Mouse (Mus musculus) hindbrain, embryonic 16.5 days (tissue): ENCODE measurements at regions not wholly inside any gene's neighbourhood (a gene's known extent, or its start where the extent isn't known, plus 50 kb on each side); places are given as distances from the start of the nearest gene placed in this dataset.

ENCODE experiments used
- ATAC-seq: fragments of 200-750 bp; cut with Nextera tagmentation; 2 replicates; pipeline ENCODE4 v1.8.0; 2017; ENCODE audit warnings: moderate TSS enrichment, moderate library complexity
- H3K27ac ChIP-seq: fragments of 300-500 bp; sonication (generic); 2 replicates; pipeline ENCODE4 v1.5.1; 2014; ENCODE audit warnings: low read depth, mild to moderate bottlenecking, control low read depth, low read length, moderate library complexity
- H3K27me3 ChIP-seq: fragments of 300-500 bp; sonication (generic); replicated peaks from 2 replicates; pipeline ENCODE4 v1.6.1; 2014; ENCODE audit warnings: low read length; ENCODE audit not compliant: control insufficient read depth, insufficient read depth
- H3K36me3 ChIP-seq: fragments of 300-500 bp; sonication (generic); 2 replicates; pipeline ENCODE4 v1.6.1; 2014; ENCODE audit warnings: mild to moderate bottlenecking, low read length, moderate library complexity, mixed read lengths; ENCODE audit not compliant: control insufficient read depth, insufficient read depth
- H3K4me1 ChIP-seq: fragments of 300-500 bp; sonication (generic); 2 replicates; pipeline ENCODE4 v1.6.1; 2014; ENCODE audit warnings: low read depth, low read length; ENCODE audit not compliant: control insufficient read depth, insufficient read depth
- H3K4me2 ChIP-seq: fragments of 300-500 bp; sonication (generic); 2 replicates; pipeline ENCODE4 v1.6.1; 2014; ENCODE audit warnings: mild to moderate bottlenecking, low read length, control low read depth, moderate library complexity
- H3K4me3 ChIP-seq: fragments of 300-500 bp; sonication (generic); 2 replicates; pipeline ENCODE4 v1.5.1; 2014; ENCODE audit warnings: mild to moderate bottlenecking, low read length, control low read depth, moderate library complexity
- H3K9ac ChIP-seq: fragments of 300-500 bp; sonication (generic); 2 replicates; pipeline ENCODE4 v1.6.1; 2014; ENCODE audit warnings: low read depth, mild to moderate bottlenecking, control low read depth, low read length, moderate library complexity
- H3K9me3 ChIP-seq: fragments of 300-500 bp; sonication (generic); 2 replicates; pipeline ENCODE4 v1.6.1; 2014; ENCODE audit warnings: mild to moderate bottlenecking, low read length, moderate library complexity; ENCODE audit not compliant: control insufficient read depth
- WGBS: fragments of 180-500 bp; shearing (Covaris S2); extraction: QIAGEN DNeasy Blood & Tissue Kit; methylation state at CpG from one replicate; pipeline ENCODE4 v1.1.7; 2014; 5-methylcytosine and 5-hydroxymethylcytosine counted together

DNA sequence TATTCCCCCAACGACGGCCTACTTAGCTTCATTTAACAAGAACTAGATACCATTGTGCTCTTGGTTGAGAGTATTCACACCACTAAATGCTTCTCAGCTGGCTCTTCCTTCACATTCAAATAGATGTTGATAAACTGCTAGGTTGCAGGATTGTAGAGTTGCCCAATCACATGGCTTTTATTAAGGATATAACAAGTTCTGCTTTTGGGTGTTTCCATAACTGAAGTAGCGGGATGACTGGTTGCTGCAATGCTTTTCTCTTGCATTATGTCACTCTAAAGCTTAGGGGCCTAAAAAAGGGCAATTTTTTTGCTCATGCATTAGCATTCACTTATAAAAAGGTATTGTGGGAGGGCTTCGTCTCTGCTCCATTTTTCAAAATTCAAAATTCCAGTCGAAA, 641.9 kb downstream of the Robo2 start:
- H3K4me1 ChIP-seq = no peaks in the 10 kb centered on the region
- no peak for ATAC-seq
- 80% methylated on average over 5 of the region's 5 CpGs for WGBS
- H3K27ac ChIP-seq = no peak overlapping the region
- no peak overlapping the region for H3K9ac ChIP-seq
- no peaks in the 10 kb centered on the region for H3K9me3 ChIP-seq
- no peaks in the 10 kb centered on the region for H3K36me3 ChIP-seq
- no peak overlapping the region for H3K4me3 ChIP-seq
- no peak overlapping the region for H3K4me2 ChIP-seq
- no peaks in the 10 kb centered on the region for H3K27me3 ChIP-seq

DNA sequence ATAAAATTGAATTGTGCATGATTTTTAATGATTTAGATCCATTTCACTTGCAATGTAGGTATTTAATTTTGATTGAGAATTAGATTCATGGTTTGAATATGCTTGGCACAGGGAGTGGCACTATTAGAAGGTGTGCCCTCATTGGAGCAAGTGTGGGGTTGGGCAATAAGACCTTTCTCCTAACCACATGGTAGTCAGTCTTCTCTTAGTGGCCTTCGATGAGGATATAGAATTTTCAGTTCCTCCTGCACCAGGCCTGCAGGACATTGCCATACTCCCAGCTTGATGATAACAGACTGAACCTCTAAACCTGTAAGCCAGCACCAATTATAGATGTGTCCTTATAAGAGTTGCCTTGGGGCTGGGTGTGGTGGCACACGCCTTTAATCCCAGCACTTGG, 642.9 kb downstream of the Robo2 start:
- H3K4me1 ChIP-seq = no peaks in the 10 kb centered on the region

DNA sequence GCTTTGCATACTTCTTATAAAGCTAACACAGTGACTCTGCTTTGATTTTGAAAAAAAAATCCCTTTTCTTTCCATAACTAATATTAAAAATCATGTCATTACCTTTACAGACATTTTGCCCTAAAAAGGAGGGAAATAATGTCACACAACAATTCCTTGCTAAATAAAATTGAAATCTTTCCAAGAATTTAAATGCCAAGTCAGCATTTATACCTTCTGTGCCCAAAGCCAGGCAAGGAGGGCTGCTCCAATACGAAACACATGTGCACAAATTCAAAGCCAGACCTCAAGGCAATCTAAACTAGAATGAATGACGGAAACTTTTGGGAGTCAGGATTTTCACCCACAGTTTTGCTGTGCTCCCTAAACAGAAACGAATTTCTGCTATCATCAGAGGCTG, 646.4 kb downstream of the Robo2 start:
- WGBS = 83% methylated on average over 3 of the region's 3 CpGs
- no peaks in the 10 kb centered on the region for H3K27me3 ChIP-seq

More for the DNA sequence above, 642.9 kb downstream of the Robo2 start:
- Histone ChIP-seq H3K4me3 (no peak overlapping the region), H3K9me3 (no peaks in the 10 kb centered on the region), H3K27ac (no peak overlapping the region), H3K27me3 (no peaks in the 10 kb centered on the region), H3K9ac (no peak overlapping the region), H3K36me3 (no peaks in the 10 kb centered on the region), H3K4me2 (no peak overlapping the region)
- ATAC-seq = no peak
- WGBS = 95% methylated on average over 2 of the region's 2 CpGs

DNA sequence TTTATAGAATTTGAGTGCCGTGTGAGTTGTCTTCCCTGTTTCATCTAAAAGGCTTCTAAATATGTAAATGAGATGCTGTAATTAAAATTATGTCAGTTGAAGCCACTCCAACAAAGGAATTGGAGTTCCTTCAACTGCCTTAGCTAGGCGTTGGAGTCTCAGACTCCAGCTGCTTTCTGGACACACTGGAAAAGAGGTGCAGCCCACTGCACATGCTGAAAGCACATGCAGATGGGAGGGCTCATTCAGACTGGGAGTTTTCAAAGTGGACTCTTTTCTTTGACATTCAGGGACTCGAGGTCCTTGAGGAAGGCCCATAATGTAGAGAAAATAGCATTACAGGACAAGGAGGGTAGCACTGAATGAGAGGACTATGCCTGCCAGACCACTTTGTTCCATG, 650.7 kb downstream of the Robo2 start:
- Histone ChIP-seq H3K4me2 (no peak overlapping the region), H3K27ac (no peak overlapping the region), H3K4me3 (no peak overlapping the region), H3K9me3 (no peaks in the 10 kb centered on the region), H3K27me3 (no peaks in the 10 kb centered on the region), H3K4me1 (no peaks in the 10 kb centered on the region), H3K36me3 (no peaks in the 10 kb centered on the region), H3K9ac (no peak overlapping the region)
- 36% methylated on average over 3 of the region's 3 CpGs for WGBS
- ATAC-seq = no peak

More for the DNA sequence above, 646.4 kb downstream of the Robo2 start:
- no peak for ATAC-seq
- Histone ChIP-seq H3K4me3 (no peak overlapping the region), H3K9ac (no peak overlapping the region), H3K4me2 (no peak overlapping the region), H3K27ac (no peak overlapping the region), H3K36me3 (no peaks in the 10 kb centered on the region), H3K9me3 (no peaks in the 10 kb centered on the region), H3K4me1 (no peaks in the 10 kb centered on the region)

DNA sequence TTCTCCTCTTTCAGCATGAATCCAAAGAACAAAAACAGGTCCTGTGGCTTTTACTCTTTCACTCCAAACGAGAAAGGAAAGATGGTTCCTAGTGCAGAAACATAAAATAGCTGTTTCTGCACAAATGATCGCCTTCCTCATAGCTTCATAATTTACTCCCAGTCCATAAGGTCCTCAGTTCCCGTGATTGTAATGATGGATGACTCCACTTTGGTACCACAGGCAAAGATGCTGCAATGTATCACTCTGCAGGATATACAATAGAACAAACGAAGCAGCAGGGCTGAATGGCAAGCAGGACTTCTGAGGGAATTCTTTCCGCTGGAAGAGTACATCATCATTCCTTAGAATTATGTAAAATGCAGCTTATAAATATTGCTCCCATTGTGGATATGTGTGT, 652.8 kb downstream of the Robo2 start:
- Histone ChIP-seq H3K4me1 (no peaks in the 10 kb centered on the region), H3K27me3 (no peaks in the 10 kb centered on the region), H3K4me3 (no peak overlapping the region), H3K27ac (no peak overlapping the region), H3K9me3 (no peaks in the 10 kb centered on the region), H3K36me3 (no peaks in the 10 kb centered on the region), H3K9ac (no peak overlapping the region), H3K4me2 (no peak overlapping the region)
- no peak for ATAC-seq
- WGBS = 29% methylated on average over 5 of the region's 5 CpGs

DNA sequence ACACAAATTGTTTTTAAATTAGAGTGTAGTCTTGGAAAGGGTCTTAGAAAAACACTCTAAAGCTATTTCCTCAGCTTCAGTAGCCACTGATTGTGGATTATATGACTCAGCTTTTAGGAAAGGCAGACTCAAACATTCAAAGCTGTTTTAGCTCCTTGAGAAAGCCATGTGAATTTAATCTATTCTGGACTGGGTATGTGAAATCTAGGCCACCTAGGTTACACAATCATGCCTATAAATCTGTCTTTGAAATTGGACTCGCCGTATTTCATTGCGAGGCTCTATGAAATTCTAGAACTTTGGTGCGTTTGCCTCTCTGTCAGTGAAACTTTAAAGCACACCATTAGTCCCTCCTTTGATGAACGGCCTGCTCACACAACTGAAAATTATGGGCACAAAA, 657.3 kb downstream of the Robo2 start:
- no peak overlapping the region for H3K9ac ChIP-seq
- no peak overlapping the region for H3K4me2 ChIP-seq
- H3K4me3 ChIP-seq = no peak overlapping the region
- no peak overlapping the region for H3K27ac ChIP-seq
- H3K27me3 ChIP-seq = no peaks in the 10 kb centered on the region
- no peaks in the 10 kb centered on the region for H3K9me3 ChIP-seq
- no peak for ATAC-seq
- no peaks in the 10 kb centered on the region for H3K36me3 ChIP-seq
- H3K4me1 ChIP-seq = no peaks in the 10 kb centered on the region
- 90% methylated on average over 5 of the region's 5 CpGs for WGBS

DNA sequence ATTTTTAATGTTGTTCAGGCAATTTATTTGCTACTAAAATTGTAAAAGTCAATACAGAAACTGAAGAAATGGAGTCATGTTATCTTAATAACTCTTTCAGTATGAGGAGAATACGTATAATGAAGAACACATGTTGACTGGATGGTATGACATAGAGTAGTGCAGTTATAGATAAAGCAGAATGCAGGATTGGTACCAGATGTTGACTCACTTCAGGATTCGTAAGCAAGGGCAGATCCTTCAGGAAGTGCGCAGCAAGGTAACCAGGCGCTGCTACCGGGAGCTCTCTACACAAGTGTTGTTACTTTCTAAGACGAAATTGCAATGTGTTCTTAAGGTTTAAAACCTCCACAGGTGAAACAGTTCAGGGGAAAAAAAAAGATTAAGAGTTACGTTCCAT, 683.3 kb downstream of the Robo2 start:
- WGBS = 91% methylated on average over 7 of the region's 7 CpGs
- Histone ChIP-seq H3K4me1 (no peaks in the 10 kb centered on the region), H3K36me3 (no peaks in the 10 kb centered on the region), H3K27ac (no peak overlapping the region), H3K27me3 (no peaks in the 10 kb centered on the region), H3K9me3 (no peaks in the 10 kb centered on the region), H3K4me3 (no peak overlapping the region), H3K9ac (no peak overlapping the region), H3K4me2 (no peak overlapping the region)
- no peak for ATAC-seq

DNA sequence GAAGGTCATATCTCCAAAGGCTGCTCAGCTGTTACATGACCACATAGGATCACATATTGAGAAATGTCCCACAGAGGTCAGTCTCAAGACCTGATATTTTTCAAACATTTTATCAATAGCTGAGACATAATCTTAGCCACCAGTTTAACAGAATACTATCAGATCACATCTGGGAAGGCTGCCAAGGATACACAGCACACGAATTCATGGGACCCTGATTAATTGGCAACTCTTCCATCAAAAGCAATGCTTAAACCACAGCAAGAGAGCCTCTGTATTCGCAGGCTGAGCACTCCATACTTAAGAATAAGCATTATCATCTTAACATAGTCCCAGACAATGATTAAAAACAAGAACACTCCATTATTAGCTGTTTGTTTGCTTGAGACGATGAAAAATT, 691.9 kb downstream of the Robo2 start:
- no peak overlapping the region for H3K4me2 ChIP-seq
- ATAC-seq = no peak
- no peak overlapping the region for H3K27ac ChIP-seq
- no peaks in the 10 kb centered on the region for H3K36me3 ChIP-seq
- H3K27me3 ChIP-seq = no peaks in the 10 kb centered on the region
- H3K4me1 ChIP-seq = no peaks in the 10 kb centered on the region
- WGBS = 50% methylated on average over 3 of the region's 3 CpGs
- H3K9me3 ChIP-seq = no peaks in the 10 kb centered on the region
- H3K9ac ChIP-seq = no peak overlapping the region
- H3K4me3 ChIP-seq = no peak overlapping the region

DNA sequence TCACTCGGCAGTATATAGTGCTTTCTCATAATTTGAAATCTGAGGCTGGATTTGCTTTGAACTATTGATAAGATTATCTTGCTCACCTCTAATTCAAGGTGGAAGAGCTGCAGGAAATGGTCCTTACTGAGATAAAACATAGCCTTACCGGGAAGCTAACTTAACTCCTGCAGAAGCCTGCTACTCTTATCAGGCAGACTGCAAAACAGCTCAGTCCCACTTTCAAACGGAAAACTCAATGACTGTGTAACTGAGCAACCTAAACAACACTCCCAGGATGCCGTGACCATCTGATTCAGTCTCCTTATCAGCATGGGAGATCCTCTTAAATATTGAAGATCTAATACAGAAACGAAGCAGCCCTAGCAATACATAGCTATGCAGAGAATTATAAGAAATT, 695.3 kb downstream of the Robo2 start:
- no peaks in the 10 kb centered on the region for H3K27me3 ChIP-seq
- H3K4me3 ChIP-seq = no peak overlapping the region
- H3K4me2 ChIP-seq = no peak overlapping the region
- no peaks in the 10 kb centered on the region for H3K9me3 ChIP-seq
- H3K9ac ChIP-seq = no peak overlapping the region
- no peak for ATAC-seq
- H3K27ac ChIP-seq = no peak overlapping the region
- H3K36me3 ChIP-seq = no peaks in the 10 kb centered on the region
- H3K4me1 ChIP-seq = no peaks in the 10 kb centered on the region
- 75% methylated on average over 5 of the region's 5 CpGs for WGBS

DNA sequence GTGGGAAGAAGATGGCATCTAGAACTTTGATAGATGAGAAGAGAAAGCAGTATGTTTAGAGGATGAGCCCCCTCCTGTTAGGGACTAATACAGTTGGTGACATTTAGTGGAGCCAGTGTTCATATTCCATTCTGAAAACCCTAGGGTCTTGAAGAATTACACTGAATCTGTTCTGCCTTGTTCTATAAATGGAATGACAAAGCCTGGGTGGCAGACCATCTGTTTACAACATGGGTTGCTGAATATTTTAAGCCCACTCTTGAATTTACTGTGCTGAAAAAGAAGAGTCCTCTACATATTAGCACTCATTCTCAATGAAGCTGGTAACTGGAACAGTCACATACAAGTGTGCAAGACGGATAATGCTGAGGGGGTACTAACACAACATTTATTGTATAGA, 704.6 kb downstream of the Robo2 start:
- WGBS = 75% methylated on average over 1 of the region's 1 CpGs

More for the DNA sequence above, 704.6 kb downstream of the Robo2 start:
- Histone ChIP-seq H3K36me3 (no peaks in the 10 kb centered on the region), H3K27me3 (no peaks in the 10 kb centered on the region), H3K4me2 (no peak overlapping the region), H3K9me3 (no peaks in the 10 kb centered on the region), H3K9ac (no peak overlapping the region), H3K4me1 (no peaks in the 10 kb centered on the region), H3K27ac (no peak overlapping the region), H3K4me3 (no peak overlapping the region)
- ATAC-seq = no peak
